Mouse (Mus musculus): ENCODE results near the gene Gm29133.
A peak's percentile ranks its signal among the peaks of the same experiment; 100 is the strongest.

Gm29133 gene

DNA sequence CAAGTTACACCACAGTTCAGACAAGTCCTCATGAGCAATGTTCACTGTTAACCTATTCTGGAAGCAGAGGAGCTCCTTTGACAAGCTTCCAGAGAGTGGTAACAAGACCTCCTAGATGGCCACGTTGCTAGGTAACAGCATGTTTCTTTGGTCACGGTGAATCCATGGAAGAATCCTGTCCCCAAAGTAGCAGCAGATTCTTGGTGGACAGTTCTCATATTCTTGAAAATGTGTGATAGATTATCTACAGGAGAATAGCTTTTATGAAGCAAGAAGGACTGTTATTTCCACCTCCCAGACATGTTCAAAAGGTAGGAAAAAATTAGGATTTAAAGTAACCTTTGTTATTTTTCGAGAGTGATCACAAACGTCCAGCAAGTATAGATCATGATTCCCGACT, at the start of gene Gm29133:
Gm29133 (plus strand) TSS at position 301 of the 400 bp plus-strand sequence.
- DNase-seq (ENCODE audit: low spot score), result no peak

DNA sequence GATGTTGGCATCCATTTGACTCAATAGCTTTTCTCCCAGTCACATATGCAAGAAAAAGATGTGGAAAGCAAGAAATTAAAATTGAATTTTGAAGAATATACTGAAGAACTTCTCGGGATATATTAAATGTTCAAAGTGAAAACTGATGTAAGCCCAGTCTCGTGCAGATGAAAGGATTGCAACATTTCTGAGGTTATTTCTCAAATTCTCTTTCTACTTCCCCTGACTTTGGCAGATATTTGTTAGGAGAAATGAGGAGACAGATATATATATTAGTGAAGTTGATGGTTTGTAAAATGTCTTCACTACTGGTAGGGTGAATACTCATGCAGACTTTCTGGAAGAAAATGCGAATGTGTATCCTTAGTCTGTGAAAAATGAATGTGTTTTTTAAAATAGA, 48.9 kb upstream of the Gm29133 start:
- no peak for DNase-seq (ENCODE audit: low spot score)

DNA sequence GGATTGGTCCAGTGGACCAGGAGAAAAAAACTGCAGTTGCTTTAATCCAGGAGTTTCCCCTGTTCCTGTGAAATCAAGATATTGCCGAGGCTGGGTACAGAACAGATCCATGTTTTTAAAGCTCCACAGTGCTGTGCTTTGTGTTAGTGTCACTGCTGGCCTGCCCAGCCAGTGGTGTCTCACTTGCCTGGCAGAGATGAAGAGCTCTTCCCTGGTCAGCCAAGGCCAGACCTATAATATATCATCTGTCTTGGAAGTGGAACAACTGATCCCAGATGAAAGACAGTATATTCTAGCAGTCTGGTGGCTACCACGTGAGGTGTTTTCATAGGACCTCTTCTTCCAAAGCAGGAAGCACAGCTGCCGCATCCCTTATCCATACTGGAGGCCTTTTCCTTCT, 46.7 kb upstream of the Gm29133 start:
- no peak for DNase-seq (ENCODE audit: low spot score)

DNA sequence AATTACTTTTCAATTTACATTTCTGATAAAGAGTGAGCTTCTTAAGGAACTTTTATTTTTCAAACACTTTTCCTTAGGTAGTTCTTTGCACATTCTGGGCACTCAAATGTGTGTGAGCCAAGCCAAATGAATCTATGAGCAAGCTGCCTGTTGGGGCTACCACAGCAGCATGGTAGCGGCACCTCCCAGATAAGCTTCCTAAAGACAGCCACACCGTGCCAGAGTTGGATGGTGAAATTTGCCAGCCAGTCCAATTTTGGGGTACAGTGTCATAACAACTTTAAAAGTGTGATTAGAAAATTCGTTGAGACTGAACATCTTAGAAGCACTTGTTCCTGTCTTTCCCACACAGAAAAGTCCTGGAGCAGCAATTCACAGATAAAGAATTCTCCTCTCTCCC, 41.5 kb upstream of the Gm29133 start:
- DNase-seq (ENCODE audit: low spot score), result no peak

DNA sequence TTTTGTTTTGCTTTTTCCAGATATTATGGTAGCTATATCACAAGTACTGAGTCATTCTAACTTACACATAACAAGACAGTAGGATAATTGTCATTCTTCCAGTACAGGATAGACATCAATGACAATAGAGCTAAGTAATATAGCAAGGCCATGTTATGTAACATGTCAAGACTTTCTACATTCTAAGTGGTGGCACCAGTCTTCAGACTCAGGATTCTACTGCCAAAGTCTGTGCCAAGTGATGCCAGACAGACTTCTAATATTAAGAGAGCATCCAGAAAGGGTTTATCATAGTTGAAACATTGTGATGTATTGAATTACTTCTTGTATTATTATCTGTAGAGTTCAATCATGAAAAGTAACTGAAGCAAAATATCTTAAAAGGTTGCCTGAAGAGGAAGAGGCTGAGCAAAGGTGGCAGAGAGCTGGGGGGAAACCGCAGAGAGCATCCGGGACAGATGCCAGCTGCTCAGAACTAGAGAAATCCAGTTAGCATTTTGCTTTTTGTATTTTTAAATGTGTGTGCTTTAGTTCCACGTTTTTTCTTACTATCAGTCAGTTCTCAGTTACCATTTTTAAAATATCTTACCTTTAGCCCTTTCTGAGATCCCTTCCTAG, 34.2 kb upstream of the Gm29133 start:
- no peak for DNase-seq (ENCODE audit: low spot score)

DNA sequence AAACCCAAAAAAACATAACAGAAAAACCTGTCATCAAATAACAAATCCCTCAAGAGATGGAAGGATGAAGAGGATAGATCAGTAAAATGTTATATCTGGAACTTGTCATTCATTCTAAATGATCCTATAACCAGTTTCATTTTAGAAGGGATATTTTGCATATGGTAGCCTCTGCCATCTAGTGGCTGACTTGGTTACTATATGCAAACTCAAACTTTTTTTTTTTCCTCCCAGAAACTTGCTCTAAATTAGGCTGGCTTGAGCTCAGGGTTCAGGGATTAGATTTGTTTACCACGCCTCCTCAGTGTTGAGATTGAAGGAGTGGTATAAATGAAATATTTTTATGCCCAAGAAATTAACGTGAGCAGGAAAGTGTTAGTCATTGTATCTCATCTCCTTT, 27.3 kb upstream of the Gm29133 start:
- DNase-seq (ENCODE audit: low spot score), result no peak

DNA sequence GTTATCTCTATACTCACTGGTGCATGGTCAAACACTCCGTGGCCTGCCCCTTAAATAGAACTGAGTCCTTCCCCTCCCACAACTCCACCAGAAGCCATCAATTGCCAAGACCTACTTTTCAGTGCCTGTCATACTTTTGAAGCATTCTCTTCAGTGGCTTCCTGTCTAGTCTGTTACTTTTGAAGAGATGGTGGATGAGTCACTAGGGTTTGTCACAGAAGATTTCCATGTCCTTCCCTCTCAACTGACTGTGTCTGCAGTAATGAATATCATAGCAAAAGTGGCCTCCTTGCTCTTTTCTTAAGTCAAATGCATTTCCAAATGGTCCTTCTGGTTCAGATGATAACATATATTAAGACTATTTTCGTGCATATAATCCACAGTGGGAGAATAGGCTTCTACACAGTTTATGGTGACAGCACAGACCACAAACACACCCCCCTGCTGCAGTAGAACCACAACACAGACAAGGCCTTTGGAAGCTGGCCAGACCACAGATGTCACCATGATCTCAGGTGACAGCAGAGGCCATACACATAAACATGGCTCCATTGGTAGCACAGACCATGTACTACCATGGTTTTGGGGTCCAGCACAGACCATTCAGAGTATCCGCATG, 16.9 kb upstream of the Gm29133 start:
- no peak for DNase-seq (ENCODE audit: low spot score)

DNA sequence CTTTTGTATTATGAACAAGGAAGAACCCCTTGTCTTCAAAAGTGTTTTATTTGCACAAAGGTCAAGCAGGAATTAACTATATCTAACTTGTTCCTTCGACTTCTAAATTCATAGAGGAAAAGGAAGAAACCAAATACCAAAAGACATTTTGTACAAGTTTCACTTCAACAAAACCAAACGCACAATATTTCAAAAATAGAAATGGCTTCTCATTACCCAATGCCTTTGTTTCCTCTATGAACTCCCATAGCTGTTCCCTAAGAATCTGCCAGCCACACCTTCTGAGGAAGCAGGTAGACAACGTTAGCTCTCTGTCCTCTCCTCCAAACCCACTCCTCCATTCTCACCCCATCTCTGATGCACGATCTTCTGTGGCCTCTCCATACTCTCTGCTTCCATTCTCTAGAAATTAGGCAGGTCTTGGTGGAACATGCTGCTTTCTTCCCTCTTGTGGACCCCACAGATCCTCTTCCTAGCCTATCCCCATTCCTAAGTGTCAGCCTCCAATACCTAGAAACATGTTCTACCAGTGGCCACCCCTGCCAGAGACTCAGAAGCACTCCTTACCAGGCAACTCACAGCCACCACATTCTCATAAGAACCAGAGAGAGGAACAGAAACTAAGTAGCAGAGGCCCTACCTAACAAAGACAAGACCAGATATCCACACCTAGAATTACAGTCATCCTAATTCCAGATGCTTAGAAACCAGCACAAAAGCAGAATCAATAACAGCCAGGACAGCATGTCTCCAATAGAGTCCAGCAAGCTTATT, 4.1 kb upstream of the Gm29133 start:
- DNase-seq (ENCODE audit: low spot score), result no peak

DNA sequence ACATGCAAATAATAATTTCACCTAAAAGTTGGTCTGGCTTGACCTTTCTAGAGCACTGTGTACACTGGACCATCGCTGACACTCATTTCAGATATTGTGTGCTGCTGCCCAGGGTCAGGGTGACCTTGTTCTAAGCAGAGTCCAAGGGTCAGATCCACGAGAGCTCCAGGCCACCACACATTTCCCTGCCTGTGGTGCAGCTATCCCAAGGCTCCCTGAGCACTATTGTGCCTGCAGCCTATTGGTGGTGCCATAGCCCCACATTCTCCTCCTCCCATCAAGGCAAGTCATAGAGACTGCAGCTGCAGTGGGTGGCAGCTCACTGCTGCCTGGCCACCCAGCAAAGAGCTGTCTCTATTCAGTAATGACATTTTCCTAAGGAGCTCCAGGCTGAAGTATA, 2.7 kb upstream of the Gm29133 start:
- peak; percentile 29 for DNase-seq (ENCODE audit: low spot score)

DNA sequence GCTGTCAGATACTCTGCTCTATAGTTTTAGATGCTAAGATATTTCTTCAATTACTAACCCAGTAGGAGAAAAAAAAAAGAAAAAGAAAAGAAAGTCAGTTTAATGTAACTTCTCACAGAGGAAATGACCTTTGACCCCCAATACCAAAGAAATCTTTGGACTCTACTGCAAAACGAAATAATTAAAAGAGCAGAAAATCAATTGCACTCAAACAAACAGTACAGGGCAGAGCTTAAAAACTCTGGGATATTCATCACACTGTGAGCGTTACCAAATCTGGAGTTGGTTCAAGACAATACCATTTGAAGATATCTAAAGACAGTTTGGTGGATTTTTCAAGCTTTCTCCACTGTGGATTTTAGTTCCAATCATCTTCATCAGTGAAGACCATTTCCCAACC, 15.4 kb downstream of the Gm29133 start:
- DNase-seq (ENCODE audit: low spot score), result no peak

DNA sequence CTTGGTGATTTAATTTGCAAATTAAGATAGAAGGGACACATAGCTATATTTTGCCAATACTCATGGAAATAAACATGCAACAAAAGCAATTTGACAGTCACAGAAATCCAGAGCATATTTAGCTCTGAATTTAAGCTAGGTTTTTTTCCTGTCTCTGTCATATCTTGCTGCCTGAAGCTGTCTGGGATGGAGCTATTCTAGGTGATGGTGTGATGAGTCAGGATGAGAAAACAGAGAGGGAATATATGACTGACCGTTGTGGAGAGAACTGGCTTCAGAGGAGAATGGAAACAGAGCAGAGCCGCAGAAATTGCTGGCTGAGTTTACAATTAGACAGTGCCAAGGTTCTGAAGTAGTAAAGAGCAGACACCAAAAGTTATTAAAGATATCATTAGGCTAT, 26.3 kb downstream of the Gm29133 start:
- DNase-seq (ENCODE audit: low spot score), result no peak

DNA sequence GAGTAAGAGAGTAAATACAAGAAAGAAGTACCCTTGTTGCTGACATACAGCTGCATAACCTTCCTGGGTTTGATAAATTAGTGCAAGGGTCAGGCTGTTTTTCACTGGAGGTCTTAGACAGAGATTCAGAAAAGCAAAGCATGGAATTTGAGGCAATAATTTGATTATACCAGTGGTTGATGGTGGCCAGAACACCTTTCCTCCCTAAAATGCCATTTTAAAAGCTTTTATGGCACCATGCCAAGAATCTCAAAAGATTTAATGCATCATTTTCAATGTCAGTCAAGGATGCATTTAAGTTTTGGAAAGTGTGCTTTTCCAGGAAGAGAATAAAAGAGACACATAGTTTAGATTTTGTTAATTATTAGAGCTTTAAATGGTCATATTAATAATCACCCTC, 60.0 kb downstream of the Gm29133 start:
- DNase-seq (ENCODE audit: low spot score), result no peak

DNA sequence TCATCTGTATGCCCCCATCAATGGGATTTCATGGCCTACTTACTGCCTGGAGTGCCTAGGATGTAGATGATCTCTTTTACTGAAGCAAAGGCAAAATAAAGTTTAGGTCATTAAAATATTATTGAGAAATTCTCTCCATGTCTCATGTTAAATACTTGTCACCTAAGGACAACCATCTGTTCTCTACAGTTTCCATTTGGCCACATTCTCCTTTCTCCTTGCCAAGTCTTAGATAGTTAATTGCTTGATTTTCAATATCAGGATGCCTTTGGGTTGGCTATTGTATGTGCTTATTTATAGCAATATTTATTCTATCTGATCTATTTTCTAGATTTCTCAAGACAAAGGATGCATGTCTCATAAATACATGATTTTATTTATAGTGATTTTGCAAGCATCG, 75.9 kb downstream of the Gm29133 start:
- DNase-seq (ENCODE audit: low spot score), result no peak

DNA sequence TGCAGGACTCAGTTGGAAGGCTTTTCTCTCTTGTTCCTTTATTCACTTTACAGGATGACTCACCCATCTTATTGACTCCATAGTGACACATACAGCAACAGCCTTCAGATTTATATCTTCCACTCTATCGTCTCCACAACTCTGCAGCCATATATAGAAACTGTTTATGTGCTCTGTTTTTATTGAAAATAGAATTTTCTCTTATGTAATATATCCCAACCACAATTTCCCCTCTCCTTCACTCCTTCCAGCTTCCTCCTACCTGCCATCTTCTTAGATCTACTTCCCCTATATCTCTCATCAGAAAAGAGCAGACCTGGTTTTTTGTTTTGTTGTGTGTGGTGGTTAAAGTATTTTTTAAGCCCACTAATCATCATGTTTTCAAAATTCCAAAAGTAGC, 76.5 kb downstream of the Gm29133 start:
- DNase-seq (ENCODE audit: low spot score), result no peak

DNA sequence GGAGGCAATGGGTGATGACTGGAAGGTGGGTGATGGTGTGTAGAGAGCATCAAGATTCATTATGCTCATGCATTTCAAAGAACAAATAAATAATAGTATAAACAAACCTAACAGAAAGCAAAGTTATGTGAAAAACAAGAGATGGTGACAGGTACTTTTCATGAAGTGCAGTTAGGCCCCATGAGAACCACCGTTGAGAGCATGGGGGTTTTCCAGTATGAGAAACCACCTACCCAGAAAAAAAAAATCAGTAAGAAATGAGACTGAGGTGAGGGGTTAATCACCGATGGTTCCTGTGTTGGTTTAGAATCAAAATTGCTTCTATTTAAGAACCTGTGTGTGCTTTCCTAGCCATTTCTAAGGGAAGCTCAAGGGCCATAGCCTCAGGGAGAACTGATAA, 86.8 kb downstream of the Gm29133 start:
- no peak for DNase-seq (ENCODE audit: low spot score)

DNA sequence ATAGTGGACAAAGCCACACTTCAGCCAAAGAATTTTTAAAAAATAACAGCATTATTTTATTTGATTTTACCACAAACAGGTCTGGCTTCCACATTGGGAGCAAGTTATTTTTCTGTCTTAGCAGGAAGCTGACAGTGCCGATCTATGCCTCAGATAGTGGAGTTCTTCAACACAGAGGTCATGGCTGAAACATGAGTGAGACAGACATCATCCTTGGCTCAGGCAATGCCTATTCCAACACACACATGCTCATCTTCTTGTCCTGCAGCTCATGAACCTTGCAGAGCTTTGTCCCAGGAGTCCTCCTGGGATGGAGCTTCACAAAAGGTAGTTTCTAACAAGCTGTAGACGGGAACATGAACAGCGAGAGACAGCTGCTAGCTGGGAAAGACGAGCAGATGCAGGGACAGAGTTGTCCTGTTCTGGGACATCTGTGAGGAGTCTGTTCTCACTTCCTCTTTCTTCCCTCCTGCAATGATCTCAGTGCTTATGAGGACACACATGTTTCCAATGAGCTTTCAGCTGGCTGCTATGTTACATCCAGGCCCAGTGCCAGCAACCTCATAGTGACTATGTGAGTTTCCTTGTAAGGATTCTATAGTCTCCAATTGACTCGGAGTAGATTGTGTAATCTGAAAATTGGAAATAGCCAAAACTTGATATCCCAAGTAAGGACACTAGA, 87.4 kb downstream of the Gm29133 start:
- no peak for DNase-seq (ENCODE audit: low spot score)
